Mouse (Mus musculus): ENCODE measurements around the gene Adat3.
"Not testable (repeated sequence)": the region's sequence is repeated elsewhere in the genome, so short reads cannot be mapped to it uniquely, and the experiment has no call there.

Gene Adat3

DNA sequence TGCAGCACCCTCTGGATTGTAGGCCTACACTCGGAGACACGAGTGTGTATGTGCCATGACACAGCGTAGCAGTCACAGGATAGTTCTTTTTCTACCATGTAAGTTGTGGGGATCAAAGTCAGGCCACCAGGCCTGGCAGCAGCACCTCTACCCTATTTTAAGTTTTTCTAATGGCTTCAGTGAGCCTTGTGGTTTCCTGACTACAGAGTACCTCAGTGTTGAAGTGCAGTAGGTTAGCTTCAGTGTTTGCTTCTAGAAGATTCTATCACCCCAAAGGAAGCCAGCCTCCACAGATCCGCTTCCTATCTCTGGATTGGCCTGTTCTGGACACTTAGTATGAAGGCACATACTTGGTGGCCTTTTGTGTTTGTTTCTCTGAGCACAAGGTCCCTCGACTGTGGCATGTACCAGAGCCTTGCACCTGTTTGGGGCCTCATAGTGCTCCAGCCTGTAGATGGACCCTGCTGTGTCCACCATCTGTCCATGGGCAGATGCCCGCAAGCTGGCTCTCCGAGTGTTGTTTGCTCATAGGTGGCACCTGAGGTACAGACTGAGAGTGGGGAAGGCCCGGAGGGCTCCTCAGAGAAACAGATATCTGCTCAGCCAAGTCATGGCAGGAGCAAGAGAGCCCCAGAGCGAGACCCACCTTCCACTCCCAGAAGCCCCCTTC lies 7.6 kb downstream of the Adat3 start:
- in situ Hi-C loops (cut with MseI, MboI), result no loop called here

DNA sequence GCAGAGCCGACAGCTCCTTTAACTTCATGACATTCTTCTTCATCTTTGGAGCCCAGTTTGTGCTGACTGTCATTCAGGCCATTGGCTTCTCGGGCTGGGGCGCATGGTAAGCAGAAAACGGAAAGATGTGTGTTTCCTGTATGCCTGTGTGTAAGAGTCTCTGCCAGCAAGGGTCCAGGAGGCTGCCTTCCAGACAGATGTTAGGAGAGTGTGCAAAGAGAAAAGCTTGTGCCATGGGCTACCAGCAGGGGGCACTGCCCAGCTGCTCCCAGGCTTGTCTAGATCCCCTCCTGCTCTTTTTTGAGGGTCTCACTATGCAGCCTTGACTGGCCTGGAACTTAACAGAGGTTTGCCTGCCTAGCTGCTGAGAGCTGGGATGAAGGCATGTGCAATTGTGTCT lies 8.3 kb downstream of the Adat3 start:
- in situ Hi-C loops (cut with MseI, MboI), result no loop called here

DNA sequence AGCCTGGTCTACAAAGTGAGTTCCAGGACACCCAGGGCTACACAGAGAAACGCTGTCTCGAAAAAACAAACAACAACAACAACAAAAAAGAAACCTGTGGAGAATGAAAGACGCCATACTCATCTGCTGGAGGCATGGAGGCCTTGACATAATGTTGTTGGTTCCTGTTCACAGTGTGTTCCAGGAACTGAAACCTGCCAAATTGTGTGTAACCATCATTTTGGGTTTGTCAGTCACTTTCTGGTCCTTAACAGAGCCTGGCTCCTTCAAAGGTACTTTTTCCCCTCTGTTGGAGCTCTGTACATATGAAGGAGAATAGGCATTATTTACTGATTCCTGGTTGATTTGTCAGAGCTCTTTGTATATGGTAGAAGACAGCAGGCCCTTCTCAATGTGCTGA lies 9.2 kb downstream of the Adat3 start:
- in situ Hi-C loops (cut with MseI, MboI), result no loop called here

DNA sequence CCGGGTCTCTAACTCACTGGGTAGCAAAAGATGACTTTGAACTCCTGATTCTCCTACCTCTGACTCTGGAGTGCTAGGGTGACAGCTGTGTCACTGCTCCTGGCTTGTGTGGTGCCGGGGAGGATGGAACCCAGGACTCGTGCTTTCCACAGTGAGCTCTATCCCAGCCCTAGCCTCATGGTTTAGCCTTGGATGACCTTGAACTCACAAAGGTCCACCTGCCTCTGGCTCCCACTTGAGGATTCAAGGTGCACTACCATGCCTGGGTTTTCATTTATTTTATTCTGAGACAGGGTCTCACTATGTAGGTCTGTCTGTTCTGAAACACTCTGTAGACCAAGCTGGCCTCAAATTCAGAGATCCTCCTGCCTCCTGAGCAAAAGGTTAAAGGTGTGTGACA lies 11.1 kb downstream of the Adat3 start:
- in situ Hi-C loops (cut with MseI, MboI), result no loop called here

DNA sequence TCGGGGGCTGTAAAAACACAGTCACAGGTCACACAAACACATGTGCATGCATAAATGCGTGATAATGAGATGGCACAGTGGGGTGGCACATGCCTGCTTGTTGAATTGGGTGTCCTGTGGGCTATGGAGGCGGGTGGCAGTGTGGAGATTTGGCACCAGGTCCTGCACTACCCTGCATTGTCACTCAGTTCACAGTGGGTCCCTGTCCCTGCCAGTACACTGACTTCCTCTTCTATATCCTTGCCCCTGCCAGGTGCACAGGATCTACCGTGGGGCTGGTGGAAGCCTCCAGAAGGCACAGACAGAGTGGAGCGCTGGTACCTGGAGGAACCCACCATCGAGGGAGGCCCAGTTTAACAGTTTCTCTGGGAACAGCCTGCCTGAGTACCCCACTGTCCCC lies 11.7 kb downstream of the Adat3 start:
- in situ Hi-C loops (cut with MseI, MboI), result no loop called here

DNA sequence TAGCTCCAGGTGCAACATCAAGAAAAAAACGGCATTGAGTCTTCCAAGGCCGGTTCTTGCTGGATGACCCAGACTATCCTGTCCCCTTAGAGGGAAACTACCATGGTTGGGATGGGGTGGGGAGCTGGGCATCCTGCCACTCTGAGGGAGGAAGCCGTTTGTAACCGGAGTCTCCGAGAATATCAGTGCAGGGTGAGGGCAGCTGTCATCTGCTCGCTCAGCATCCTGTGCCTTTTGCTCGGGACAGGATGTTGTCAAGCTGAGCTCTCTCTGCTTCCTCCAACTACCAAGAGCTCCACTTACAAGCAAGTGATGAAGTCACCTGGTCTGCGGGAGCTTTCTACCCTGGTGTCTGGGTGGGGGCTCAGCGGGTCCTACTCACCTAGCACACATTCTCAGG lies 15.5 kb downstream of the Adat3 start:
- in situ Hi-C loops (cut with MseI, MboI), result no loop called here

DNA sequence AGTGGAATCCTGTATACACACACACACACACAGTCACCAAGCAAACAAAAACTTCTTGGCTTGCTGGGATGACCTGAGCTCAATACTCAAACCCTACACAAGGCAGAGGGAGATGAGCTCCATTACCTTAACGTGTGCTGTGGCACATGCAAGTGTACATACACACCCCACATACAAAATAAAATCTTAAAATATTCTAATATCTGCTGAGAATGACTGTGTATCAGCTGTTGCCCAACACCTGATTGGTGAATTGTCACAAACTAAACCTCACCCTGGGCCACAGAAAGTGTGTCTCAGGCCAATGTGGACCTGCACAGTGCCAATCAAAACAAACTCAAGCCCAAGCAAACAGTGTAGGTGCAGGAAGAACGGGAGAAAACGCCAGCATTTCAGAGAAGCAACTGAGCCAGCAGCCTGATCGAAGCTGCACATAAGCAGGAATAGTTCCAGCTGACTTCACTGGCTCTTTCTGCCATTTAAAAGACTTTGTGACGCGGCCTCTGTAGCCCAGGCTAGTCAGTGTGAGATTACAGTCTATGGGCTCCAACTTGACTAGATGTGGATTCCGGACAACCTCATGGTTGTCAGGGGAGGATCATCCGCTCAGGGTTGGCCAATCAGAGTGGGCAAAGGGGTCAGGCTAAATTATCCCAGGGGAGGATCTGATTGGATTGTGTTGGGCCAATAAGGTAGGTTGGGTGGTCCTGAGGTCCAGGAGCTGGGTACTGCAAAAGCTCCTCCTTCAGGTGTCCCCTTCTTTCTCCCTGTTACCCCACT lies 17.0 kb downstream of the Adat3 start:
- in situ Hi-C loops (cut with MseI, MboI), result no loop called here

DNA sequence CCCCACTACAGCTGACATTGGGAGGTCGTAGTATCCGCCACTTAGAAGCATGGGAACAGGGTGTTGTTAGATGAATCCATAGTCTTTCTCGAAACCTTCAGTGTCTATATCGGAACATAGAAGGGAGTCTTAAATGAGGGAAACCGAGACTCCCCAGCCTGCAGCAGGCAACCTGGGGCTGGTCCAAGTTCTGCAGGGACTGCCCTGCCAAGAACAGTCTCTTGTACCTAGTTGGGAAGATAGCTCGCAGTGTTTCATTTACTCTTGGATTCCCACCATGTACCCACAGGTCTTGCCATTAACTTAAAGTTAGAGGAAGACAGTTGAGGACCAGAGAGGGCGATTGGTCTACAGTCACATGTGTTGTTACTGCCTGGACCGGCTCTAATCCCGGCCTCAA lies 17.7 kb downstream of the Adat3 start:
- in situ Hi-C loops (cut with MseI, MboI), result no loop called here

DNA sequence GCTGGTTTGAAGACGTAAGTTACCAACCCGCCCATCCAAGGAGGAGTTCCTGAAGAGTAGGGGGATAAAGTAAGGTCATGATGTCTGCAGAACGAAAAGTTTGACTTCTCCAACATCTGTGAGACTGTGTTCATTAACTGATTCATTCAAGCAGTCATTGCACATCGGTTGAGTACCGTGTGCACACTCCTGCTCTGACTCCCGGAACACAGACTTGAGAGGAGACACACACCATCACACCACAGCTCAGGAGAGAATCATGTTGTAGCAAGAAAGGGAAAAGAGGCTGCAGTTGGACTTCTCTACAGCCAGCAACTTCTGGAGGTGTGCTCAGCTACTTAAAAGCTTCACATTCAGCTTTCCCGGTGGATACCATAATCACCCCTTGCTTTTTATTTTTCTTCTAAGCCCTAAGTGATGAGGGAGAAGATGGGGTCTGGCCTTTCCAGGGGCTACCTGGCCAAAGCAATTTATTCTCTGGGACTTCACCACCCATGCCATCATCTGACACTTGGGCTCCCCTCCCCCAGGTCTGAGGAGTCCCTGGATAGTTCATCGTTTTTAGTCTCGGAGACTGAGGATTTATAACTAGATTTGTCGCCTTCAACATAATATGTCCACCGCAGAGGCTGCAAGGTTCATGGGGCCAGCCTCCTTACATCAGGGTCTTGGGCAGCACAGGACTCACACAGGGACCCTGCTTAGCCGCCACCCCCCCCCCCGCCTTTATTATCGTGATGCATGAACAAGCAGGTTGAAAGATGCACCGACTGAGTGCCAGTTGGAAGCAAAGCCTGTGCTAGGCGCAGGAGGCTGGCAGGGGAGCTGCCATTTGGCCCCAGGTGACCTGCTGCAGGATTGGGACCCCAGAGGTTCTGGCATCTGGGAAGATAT lies 18.4 kb downstream of the Adat3 start:
- in situ Hi-C loops (cut with MseI, MboI), result no loop called here

DNA sequence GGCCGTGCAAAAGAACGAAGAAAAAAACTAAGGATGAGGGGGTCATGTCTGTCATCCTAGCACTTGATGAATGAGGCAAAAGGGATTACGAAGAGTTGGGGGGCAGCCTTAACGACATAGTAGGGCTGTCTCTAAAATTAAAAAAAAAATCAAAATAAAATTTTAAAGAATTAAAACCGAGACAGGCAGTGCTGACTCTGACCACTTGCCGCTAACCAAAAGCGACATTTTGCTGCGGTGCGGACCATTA lies 18.9 kb downstream of the Adat3 start:
- in situ Hi-C loops (cut with MseI, MboI), result no loop called here

DNA sequence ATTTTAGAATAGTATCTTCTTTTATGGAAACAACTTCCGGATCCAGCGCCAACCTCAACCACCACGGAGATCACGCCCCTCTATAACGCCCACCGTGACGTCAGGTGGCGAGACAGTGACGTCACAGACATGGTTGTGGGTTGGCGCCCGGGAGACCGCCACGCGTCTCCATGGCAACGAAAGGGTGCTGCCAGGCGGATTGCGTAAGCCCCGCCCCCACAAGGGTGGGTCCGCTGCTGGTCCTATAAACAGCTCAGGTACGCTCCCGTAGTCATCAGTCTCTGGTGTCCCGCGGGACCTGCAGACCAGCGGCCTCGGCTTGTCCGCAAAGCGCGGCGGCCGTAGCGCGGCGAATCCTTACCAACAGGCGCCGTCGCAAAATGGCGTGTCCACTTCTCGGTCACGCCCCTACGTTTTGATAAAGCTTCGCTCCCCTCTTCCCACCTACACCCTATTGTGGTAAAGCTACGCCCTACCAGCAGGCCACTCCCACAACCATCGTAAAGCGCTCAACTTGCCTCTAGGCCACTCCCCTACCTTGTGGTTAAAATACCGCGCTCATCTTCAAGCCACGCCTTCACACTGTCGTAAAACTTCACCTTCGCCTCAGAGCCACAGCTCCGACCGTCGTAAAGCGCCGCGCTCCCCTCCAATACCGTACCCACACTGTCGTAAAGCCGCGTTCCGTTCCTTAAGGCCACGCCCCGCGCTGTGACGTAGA lies 19.4 kb downstream of the Adat3 start:
- in situ Hi-C loops (cut with MseI, MboI), result no loop called here

DNA sequence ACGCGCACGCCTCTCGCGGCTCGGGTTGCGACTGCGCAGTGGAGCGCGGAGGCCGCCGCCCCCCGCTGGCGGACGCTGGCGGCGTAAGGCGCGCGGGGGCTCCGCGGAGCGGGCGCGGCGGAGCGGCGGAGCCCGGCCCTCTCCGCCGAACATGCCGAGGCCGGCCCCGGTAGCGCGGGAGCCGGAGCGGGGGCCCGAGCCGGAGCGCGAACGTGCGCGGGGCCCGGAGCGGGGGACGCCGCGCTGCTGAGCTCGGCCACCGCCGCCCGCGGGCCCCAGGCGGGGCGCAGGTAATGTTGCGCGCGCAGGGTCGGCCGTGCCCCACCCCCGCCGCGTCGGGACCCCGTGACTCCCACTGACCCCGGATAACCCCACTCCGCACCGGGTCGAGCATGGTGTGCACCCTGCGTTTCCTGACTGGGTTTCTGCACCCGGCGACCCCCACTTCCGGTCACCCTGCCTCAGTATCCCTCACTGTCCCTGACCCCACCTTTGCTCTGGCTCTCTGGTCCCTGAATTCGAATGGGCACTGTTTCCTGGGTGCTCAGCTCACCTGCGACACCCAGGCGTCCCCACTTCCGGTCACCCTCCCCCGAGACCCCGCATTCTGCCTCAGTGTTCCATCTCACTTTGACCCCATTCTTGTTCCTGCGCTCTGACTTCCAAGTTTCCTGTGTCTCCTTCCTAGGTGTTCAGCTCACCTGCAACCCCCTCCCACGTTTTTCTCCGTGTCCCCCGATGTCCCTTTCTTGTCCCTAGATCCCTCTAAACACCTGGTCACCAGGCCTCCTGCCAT lies 20.2 kb downstream of the Adat3 start, which contains the start of gene Csnk1g2:
Csnk1g2 (plus strand) TSS at position 178 of the 796 bp plus-strand sequence.
- in situ Hi-C loops (cut with MseI, MboI), result no loop called here

DNA sequence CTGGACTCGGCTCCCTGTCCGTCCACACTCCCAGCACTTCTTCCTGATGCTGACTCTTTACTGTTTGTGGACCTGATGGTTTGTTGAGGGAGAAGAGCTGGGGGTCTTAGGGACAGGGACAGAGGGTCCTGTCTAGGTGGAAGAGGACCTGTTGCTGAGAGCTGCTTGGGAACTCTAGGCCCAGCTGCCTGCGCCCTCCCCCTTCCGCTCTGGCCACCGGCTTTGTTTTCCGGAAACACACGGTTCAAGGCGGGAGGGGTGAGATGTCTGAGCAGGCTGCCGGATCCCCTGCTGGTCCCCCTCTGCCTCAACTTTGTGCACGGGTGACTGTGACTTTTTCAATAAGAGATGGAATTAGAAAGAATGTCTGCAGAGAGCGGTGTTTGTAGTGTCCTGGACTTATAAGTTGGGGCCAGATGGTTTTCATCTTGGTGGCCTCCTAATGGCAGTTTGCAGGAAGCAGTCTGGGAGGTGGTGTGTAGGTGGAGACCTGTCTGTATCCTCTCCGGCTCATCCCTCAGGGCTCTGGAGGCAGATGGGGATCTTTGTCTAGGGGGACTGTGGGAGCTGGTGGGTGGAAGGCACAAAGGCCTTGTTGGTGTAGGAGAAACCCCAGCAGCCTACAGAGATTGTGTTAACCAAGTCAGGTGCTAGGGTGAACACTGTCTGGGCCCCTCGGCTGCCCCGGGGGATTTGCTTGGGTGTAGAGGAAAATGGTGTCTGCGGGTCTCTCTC lies 20.9 kb downstream of the Adat3 start:
- in situ Hi-C loops (cut with MseI, MboI), result no loop called here

DNA sequence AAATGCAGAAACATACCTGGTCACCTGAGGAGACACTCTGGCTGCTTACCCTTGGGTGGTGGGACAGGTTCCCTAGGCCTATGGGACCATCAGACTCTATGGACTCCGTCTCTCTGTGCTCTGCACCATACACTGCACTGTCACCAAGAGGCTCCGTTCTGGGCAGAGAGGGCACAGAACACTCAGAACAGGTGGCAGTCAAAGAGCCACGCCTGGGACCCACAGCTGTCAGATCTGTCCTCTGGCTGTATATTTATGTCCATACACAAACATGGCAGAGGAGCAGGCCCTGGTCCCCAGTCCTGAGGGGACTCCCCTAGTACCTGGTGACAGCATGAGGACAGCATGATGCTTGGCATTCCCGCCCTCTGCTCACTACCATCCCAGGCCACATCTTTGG lies 23.1 kb downstream of the Adat3 start:
- in situ Hi-C loops (cut with MseI, MboI), result no loop called here

DNA sequence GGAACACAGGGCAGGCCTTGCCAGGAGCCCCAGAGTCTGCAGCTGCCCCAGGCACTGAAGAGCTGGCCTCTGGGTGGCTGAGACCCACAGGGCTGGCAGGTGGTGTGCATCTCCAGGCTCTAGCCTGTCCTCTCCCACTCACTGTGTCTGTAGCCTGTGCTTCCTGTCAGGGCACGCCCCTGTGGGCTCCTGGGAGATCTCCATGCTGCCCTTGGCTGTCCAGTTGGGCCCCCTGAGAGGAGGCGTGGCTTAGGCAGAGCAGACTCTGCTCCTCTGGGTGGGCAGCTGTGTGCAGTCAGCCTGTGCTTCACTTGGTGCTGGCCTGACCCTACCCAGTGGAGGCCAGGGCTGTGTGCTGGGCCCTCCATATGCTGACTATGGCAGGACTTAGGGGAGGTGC lies 25.0 kb downstream of the Adat3 start:
- in situ Hi-C loops (cut with MseI, MboI), result no loop called here

DNA sequence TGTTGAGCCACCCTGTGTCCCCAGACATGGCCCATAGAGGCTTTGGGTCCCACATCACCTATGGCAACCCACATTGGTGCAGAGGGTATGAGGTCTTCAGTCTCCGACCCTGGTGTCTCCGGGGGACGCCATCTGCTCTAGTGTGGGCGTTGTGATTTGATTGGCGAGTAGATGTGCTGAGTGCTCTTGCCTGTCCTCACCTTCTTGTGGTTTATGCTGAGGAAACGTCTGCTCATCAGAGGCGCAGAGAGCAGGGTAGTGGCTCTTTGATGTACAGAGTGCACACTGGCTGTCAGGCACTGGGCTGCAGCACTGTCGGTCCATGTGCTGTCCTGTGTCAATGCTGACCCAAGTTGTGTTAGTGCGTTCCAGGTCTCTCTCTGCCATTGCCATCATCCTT lies 26.2 kb downstream of the Adat3 start:
- in situ Hi-C loops (cut with MseI, MboI), result no loop called here

DNA sequence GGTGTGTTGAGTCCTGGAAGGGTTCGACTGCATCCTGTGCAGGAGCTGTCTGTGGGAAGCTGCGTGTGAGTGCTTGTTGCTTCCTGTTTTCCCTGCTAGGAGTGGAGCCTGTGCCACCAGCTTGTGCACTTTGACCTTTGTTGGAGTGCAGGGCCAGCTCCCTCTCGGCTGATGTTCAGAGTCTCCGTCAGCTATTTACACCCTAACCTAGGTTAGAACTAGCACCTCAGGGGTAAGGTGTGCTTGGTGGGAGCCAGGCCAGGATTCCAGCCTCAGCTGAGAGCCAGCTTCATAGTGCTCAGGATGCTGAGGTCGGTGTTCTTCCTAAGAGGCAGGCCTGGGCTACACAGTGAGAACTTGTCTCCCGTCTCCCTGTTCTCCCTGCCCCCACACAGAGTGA lies 32.7 kb downstream of the Adat3 start:
- in situ Hi-C loops (cut with MseI, MboI), result no loop called here

DNA sequence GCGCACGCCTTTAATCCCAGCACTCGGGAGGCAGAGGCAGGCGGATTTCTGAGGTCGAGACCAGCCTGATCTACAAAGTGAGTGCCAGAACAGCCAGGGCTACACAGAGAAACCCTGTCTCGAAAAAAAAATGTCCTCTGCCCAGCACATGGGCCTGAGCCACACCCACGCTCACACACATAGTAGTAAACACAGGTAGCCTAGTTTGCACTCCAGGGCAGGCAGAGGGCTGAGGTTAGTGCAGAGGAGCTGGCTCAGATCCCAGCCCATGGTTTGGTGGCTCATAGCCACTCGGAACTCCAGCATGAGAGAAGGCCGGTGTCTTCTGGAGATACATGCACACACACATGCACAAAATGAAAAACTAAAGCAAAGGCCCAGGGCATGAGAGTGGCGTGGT lies 44.3 kb downstream of the Adat3 start:
- in situ Hi-C loops (cut with MseI, MboI), result no loop called here

DNA sequence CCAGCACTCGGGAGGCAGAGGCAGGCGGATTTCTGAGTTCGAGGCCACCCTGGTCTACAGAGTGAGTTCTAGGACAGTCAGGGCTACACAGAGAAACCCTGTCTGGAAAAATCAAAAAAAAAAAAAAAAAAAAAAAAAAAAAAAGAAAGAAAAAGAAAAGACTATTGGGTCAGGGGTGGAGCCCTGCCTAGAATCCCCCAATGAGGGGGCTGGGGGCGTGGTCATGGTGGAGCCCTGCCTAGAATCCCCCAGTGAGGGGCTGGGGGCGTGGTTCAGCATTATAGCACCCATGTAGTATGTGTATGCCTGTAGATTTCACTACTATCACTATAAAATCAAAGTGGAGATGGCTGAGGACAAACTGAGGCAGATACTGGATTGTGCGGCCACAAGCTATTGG lies 47.2 kb downstream of the Adat3 start:
- in situ Hi-C loops (cut with MseI, MboI), result not testable (repeated sequence)

DNA sequence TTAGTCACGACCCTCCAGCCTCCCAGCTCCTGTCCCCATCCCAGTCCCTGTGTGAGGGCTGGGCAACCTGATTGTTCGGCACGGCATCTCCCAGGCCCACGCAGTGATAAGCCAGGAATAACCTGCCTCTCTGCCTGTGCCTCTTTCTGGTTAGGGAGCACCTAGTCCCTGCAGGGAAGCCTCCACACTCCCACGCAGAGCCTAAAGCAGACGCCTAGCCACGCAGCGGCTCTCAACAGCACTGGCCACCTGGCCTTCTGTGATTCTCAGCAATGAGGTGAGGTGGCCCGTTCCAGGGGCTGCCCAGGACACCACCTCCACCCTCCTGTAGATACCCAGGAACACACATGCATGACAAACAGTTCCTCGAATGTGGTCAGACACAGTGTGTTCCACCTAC lies 47.7 kb downstream of the Adat3 start:
- in situ Hi-C loops (cut with MseI, MboI), result no loop called here

Data from mouse trophoblast stem cell (cell line).